Mouse (Mus musculus) liver, postnatal 0 days (tissue): ENCODE results near the gene Camkmt.

Experiments used
- CTCF ChIP-seq: sonication (generic); IDR thresholded peaks from 2 replicates; pipeline ENCODE4 v1.5.1; 2016; ENCODE audit warnings: antibody characterized with exemption, low read depth
- EP300 ChIP-seq: IDR thresholded peaks from 2 replicates; pipeline ENCODE4 v1.6.1; 2016; ENCODE audit warnings: antibody characterized with exemption, low read depth, mild to moderate bottlenecking

DNA sequence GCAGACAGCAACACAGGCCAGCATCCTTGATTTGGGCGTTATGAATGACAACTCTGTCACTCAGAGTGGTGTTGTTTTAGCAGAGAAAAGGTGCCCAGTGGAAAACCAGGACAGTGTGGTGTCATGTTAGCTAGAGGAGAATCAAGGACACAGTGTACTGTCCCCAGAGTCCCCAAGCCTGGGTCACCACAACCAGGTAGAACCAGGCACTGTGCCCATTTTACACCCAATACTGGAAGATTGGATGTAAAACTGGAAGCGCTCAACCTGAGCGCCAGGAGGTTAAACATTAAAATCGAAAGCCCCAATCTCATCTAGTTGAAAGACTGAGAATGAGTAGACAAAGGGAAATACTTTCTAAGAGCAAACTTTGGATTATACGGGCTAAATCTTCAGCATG lies 45.9 kb upstream of the Camkmt start:
- no peak for TF ChIP-seq CTCF
- TF ChIP-seq EP300: 0 out of 2 replicates have a peak, but pooled peaks have one; percentile 15
